Mouse (Mus musculus) neural tube, embryonic 10.5 days (tissue): ENCODE data around the gene Ccr5.

ENCODE experiments used
- DNase-seq: peaks from one replicate; pipeline ENCODE4 v3.0.0-alpha.2; 2017; ENCODE audit warnings: low spot score; ENCODE audit errors: extremely low spot score

The Ccr5 gene

GRCm38 (mm10) chr9:124138055-124138775, 16.9 kb downstream of the Ccr5 start:
- no peak for DNase-seq

GRCm38 (mm10) chr9:124143678-124144077, 22.3 kb downstream of the Ccr5 start:
- DNase-seq = no peak

GRCm38 (mm10) chr9:124146307-124146706, 25.0 kb downstream of the Ccr5 start:
- DNase-seq = no peak
